Mouse (Mus musculus) intestine, postnatal 0 days (tissue): Measurements from ENCODE around the gene Pde2a. TPM values are rescaled to one million over a fixed set of nuclear protein-coding genes. Genes with fewer than 3 reads are reported as not detected.
A peak's percentile ranks its signal among the peaks of the same experiment; 100 is the strongest.

Experiments
- ATAC-seq: fragments of 200-750 bp; cut with Nextera tagmentation; 2 replicates; pipeline ENCODE4 v1.8.0; 2017; ENCODE audit warnings: mild to moderate bottlenecking, moderate TSS enrichment, moderate library complexity
- H3K27ac ChIP-seq: fragments of 300-500 bp; sonication (generic); 2 replicates; pipeline ENCODE4 v1.5.1; 2014; ENCODE audit warnings: mild to moderate bottlenecking, low read depth, low read length, moderate library complexity
- H3K27me3 ChIP-seq: fragments of 300-500 bp; sonication (generic); replicated peaks from 2 replicates; pipeline ENCODE4 v1.6.1; 2014; ENCODE audit warnings: low read length, mixed read lengths; ENCODE audit not compliant: control insufficient read depth, insufficient read depth
- H3K36me3 ChIP-seq: fragments of 300-500 bp; sonication (generic); 2 replicates; pipeline ENCODE4 v1.6.1; 2014; ENCODE audit warnings: mild to moderate bottlenecking, moderate library complexity; ENCODE audit not compliant: control insufficient read depth, insufficient read depth
- H3K4me1 ChIP-seq: fragments of 300-500 bp; sonication (generic); replicated peaks from 2 replicates; pipeline ENCODE4 v1.6.1; 2014; ENCODE audit warnings: antibody characterized with exemption, low read length, mixed read lengths; ENCODE audit not compliant: control insufficient read depth, insufficient read depth
- H3K4me2 ChIP-seq: fragments of 300-500 bp; sonication (generic); replicated peaks from 2 replicates; pipeline ENCODE4 v1.6.1; 2014; ENCODE audit warnings: low read depth, mild to moderate bottlenecking, moderate library complexity
- H3K4me3 ChIP-seq: fragments of 300-500 bp; sonication (generic); 2 replicates; pipeline ENCODE4 v1.5.1; 2014; ENCODE audit warnings: low read depth, low read length
- H3K9ac ChIP-seq: fragments of 300-500 bp; sonication (generic); 2 replicates; pipeline ENCODE4 v1.6.1; 2014; ENCODE audit warnings: mild to moderate bottlenecking, low read depth, low read length
- H3K9me3 ChIP-seq: fragments of 300-500 bp; sonication (generic); 2 replicates; pipeline ENCODE4 v1.6.1; 2016; ENCODE audit warnings: mixed run types; ENCODE audit not compliant: control insufficient read depth
- CTCF ChIP-seq: sonication (generic); IDR thresholded peaks from 2 replicates; pipeline ENCODE4 v1.5.1; 2016; ENCODE audit warnings: low read depth, mild to moderate bottlenecking, control low read depth, antibody characterized with exemption, moderate library complexity
- WGBS: fragments of 180-500 bp; shearing (Covaris S2); extraction: QIAGEN DNeasy Blood & Tissue Kit; methylation state at CpG from one replicate; pipeline ENCODE4 v1.1.7; 2014; 5-methylcytosine and 5-hydroxymethylcytosine counted together
- polyA plus RNA-seq: library from polyadenylated mRNA; unstranded; fragments of >200 nt; fragmentation: Nextera tagmentation; extraction: Ambion mirVana; gene quantifications from 2 replicates; pipeline ENCODE4 v1.2.1, GENCODE M21; 2015

The Pde2a gene
- polyA plus RNA-seq, 1 experiment from 2014 or later: 11.1 TPM

DNA sequence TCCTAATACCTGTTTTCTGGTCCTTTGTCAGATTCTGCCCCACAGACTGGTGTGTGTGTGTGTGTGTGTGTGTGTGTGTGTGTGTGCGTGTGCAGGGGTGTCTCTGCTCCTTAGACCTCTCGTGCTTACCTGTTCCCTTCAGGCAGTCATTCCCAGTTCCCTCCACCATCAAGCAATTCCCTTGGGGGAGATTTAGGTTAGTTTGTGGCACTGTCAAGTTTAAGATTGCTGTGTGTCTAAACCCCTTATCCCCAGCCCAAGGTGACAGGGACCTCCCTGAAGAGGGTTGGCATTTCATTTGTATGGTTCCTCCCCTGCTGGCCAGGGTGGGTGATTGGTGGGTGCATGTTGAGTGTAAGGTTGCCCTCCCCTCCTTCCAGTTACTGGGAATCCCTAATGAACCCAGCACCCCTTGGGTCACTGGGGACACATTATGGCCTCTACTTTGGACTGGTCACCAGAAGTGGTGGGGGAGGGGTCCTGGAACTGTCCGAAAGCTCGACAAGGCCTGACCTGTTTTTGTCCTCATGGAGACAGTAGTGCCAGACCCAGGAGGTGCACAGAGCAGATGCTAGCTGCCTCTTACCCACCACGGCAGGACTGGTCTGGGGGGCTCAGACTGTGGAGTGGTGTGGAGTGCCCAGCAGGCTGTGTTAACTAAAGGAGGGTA, 42.6 kb upstream of the Pde2a start:
- TF ChIP-seq CTCF: no peak
- peak overlapping the region; percentile 32 for H3K4me3 ChIP-seq
- no peaks in the 10 kb centered on the region for H3K9me3 ChIP-seq
- H3K4me1 ChIP-seq: no peaks in the 10 kb centered on the region; the same call in 1 of the 2 replicates
- 0 out of 2 replicates have a peak, but pooled peaks cover 5% of the 10 kb centered on the region for H3K36me3 ChIP-seq
- no peaks in the 10 kb centered on the region for H3K27me3 ChIP-seq
- WGBS: 42% methylated on average over 5 of the region's 5 CpGs
- no peak for ATAC-seq
- H3K9ac ChIP-seq: peak overlapping the region; percentile 68
- H3K27ac ChIP-seq: peak overlapping the region; percentile 78
- H3K4me2 ChIP-seq: peak overlapping the region; percentile 70

GRCm38 (mm10) chr7:101379732-101380131, 41.8 kb upstream of the Pde2a start:
- 60% methylated on average over 2 of the region's 2 CpGs for WGBS
- peak overlapping the region; percentile 35; the same call in 1 of the 2 replicates for H3K27ac ChIP-seq
- ATAC-seq: no peak
- peak overlapping the region; percentile 70 for H3K4me2 ChIP-seq
- no peaks in the 10 kb centered on the region; the same call in 1 of the 2 replicates for H3K4me1 ChIP-seq
- no peak overlapping the region for H3K4me3 ChIP-seq
- H3K9me3 ChIP-seq: no peaks in the 10 kb centered on the region
- no peak for TF ChIP-seq CTCF
- H3K9ac ChIP-seq: no peak overlapping the region
- H3K27me3 ChIP-seq: no peaks in the 10 kb centered on the region
- H3K36me3 ChIP-seq: 0 out of 2 replicates have a peak, but pooled peaks cover 5% of the 10 kb centered on the region

DNA sequence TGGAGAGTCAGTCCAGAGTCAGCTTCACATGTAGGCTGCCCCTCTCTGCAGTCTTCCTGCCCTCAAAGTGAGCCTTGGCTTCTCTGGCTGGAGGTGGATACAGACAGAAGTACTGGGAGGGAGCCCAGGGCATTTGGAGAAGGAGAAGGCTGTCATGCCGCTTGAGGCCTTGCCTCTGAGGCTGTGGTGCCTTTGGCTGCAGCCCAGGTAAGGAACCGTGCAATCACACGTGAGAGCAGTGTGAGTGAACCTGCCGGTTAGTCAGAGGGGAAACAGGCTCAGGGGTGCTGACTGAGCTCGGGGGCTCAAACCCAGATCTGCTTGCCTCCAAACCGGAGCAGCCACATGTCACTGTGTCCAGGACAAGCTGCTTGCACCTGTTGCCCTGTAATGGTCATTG, 40.0 kb upstream of the Pde2a start:
- no peak overlapping the region for H3K27ac ChIP-seq
- no peak overlapping the region for H3K9ac ChIP-seq
- no peaks in the 10 kb centered on the region for H3K27me3 ChIP-seq
- H3K9me3 ChIP-seq: no peaks in the 10 kb centered on the region
- no peaks in the 10 kb centered on the region; the same call in 1 of the 2 replicates for H3K4me1 ChIP-seq
- peaks cover under 1% of the 10 kb centered on the region; the same call in 1 of the 2 replicates for H3K36me3 ChIP-seq
- no peak overlapping the region for H3K4me2 ChIP-seq
- WGBS: 79% methylated on average over 6 of the region's 6 CpGs
- ATAC-seq: no peak
- TF ChIP-seq CTCF: no peak
- no peak overlapping the region for H3K4me3 ChIP-seq

DNA sequence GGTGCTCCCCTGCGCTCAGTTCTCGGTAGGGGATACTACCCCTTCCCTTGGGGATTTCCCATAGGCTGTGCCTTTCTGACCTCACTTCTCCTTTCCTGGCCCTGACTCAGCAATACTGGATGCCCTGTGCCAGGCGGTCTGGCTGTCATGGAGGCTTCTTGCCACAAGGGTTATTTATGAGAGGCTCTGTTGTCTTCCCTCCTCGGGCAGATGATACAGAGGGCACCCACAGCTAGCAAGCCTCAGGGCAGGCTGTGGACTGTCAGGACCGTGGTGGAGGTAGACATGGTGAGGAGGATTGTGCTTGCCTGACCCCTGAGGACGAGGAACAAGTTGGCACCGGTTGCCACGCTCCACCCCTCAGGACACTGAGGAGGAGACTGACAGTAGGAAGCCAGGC, 39.1 kb upstream of the Pde2a start:
- H3K27ac ChIP-seq: no peak overlapping the region

DNA sequence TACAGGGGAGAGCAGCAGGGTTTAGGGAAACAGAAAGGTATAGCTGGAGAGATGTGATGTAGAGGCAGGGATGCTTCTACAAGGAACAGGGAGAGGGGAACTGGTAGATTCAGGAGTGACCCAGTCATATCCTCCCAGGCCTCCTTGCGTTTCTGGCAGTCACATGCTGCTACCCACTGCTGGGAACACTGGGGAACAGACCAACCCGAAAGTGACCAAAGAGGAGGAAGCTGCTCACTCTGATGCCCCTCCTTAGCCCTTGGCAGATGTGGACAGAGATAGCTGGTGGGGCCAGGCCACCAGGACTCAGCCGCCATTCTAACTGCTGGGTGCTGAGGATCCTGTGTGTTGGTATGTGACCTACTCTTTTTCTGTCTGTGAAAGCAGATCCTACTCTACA, 37.7 kb upstream of the Pde2a start:
- H3K36me3 ChIP-seq: peaks cover 22% of the 10 kb centered on the region
- no peak overlapping the region for H3K4me2 ChIP-seq
- H3K27ac ChIP-seq: no peak overlapping the region; the same call in 1 of the 2 replicates
- no peaks in the 10 kb centered on the region for H3K4me1 ChIP-seq
- no peak overlapping the region for H3K9ac ChIP-seq
- TF ChIP-seq CTCF: no peak
- H3K27me3 ChIP-seq: no peaks in the 10 kb centered on the region
- no peaks in the 10 kb centered on the region for H3K9me3 ChIP-seq
- H3K4me3 ChIP-seq: no peak overlapping the region
- 77% methylated on average over 3 of the region's 3 CpGs for WGBS
- no peak for ATAC-seq

More for the DNA sequence above, 39.1 kb upstream of the Pde2a start:
- Histone ChIP-seq H3K9me3 (no peaks in the 10 kb centered on the region), H3K9ac (no peak overlapping the region), H3K27me3 (no peaks in the 10 kb centered on the region), H3K36me3 (peaks cover 9% of the 10 kb centered on the region; the same call in 1 of the 2 replicates), H3K4me2 (no peak overlapping the region), H3K4me3 (no peak overlapping the region), H3K4me1 (no peaks in the 10 kb centered on the region; the same call in 1 of the 2 replicates)
- no peak for ATAC-seq
- WGBS: 69% methylated on average over 8 of the region's 8 CpGs
- 0 out of 2 replicates have a peak, but pooled peaks have one; percentile 17 for TF ChIP-seq CTCF

- no peak for TF ChIP-seq CTCF
- no peak for ATAC-seq
- H3K36me3 ChIP-seq: peaks cover 33% of the 10 kb centered on the region
- 44% methylated on average over 10 of the region's 10 CpGs for WGBS
- H3K4me3 ChIP-seq: no peak overlapping the region
- H3K4me2 ChIP-seq: peak overlapping the region; percentile 38
- no peaks in the 10 kb centered on the region for H3K4me1 ChIP-seq
- H3K9me3 ChIP-seq: no peaks in the 10 kb centered on the region
- no peaks in the 10 kb centered on the region for H3K27me3 ChIP-seq
- peak overlapping the region; percentile 26; the same call in 1 of the 2 replicates for H3K9ac ChIP-seq
- no peak overlapping the region for H3K27ac ChIP-seq
These were observed 36.6 kb upstream of the Pde2a start for GRCm38 (mm10) chr7:101384931-101385330.
